Mouse (Mus musculus): Measurements from ENCODE around the gene Hist1h4c.

DNA sequence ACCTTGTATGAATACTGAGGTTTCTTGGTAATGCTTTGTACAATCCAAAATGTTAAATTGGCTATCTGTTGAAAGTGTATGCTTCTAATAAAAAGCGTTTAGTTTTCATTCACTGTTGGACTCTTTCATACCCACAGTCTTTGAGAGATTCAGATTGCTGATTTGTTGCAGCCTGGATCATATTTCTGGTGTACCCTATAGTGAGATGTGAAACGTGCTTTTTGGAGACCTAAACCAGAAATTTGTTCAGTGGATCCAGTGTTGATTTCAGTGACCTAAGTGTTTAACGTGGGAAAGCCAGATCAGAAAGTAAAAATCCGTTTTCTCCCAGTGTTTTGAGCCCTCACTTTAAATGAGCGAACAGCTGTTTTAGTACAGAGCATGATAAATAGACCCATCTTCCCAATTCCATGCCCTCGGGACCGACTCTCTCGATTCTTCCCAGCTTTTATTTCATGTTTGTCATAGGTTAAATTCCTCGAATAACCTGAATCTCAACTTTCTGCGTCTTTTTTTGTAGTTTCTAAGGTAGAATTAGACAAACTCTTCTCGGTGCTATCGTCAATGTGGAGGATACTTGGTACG, 42.1 kb upstream of the Hist1h4c start:
- TF ChIP-seq CTCF (IDR thresholded peaks at IDR 0.05; ENCODE audit: borderline replicate concordance, control insufficient read depth, extremely low read depth, insufficient read depth, low read length, poor library complexity), result no peak
- no peak for TF ChIP-seq POLR2A (IDR thresholded peaks at IDR 0.05; ENCODE audit: control insufficient read depth, extremely low read depth, insufficient read depth, low read length, poor library complexity)
